Mouse (Mus musculus) frontal cortex, adult 2 months (tissue): ENCODE data around the gene Tmem45a2. TPM values are rescaled to one million over a fixed set of nuclear protein-coding genes. Genes with fewer than 3 reads are reported as not detected.

Experiments used
- polyA plus RNA-seq: library from polyadenylated mRNA; depleted of rRNA; stranded (reverse); fragments of >200 nt; gene quantifications from 2 replicates; pipeline ENCODE4 v1.2.3, GENCODE M21; 2012; rRNA removed

Tmem45a2 gene
- polyA plus RNA-seq, 1 experiment: 0.08 TPM

Other genes with a start within 250 kb of the Tmem45a2 start
- 0.25 and 1.1 TPM in 2 replicates for gene Tmem45a, start 185.2 kb downstream of the Tmem45a2 start, polyA plus RNA-seq
- gene Lnp1, start 143.3 kb downstream of the Tmem45a2 start, polyA plus RNA-seq: 4.2 and 6.9 TPM in 2 replicates
- 53.1 and 59.1 TPM in 2 replicates for gene Tomm70a, start 50.3 kb upstream of the Tmem45a2 start, polyA plus RNA-seq
- 14.1 and 15.3 TPM in 2 replicates for gene Nit2, start 96.0 kb upstream of the Tmem45a2 start, polyA plus RNA-seq
- gene Tbc1d23, start 160.1 kb upstream of the Tmem45a2 start, polyA plus RNA-seq: 42.9 and 43.1 TPM in 2 replicates
- gene Tmem30c, start 221.5 kb upstream of the Tmem45a2 start, polyA plus RNA-seq: 1.5 and 1.7 TPM in 2 replicates